Mouse (Mus musculus) heart, adult 9 months (tissue): ENCODE data around the gene Iqgap1.
A peak's percentile ranks its signal among the peaks of the same experiment; 100 is the strongest.

Experiments used
- DNase-seq, 2 experiments: peaks; one replicate each; pipeline ENCODE4 v3.0.0; 2022; ENCODE audit warnings: low spot score in 2 of 2

Iqgap1 gene

DNA sequence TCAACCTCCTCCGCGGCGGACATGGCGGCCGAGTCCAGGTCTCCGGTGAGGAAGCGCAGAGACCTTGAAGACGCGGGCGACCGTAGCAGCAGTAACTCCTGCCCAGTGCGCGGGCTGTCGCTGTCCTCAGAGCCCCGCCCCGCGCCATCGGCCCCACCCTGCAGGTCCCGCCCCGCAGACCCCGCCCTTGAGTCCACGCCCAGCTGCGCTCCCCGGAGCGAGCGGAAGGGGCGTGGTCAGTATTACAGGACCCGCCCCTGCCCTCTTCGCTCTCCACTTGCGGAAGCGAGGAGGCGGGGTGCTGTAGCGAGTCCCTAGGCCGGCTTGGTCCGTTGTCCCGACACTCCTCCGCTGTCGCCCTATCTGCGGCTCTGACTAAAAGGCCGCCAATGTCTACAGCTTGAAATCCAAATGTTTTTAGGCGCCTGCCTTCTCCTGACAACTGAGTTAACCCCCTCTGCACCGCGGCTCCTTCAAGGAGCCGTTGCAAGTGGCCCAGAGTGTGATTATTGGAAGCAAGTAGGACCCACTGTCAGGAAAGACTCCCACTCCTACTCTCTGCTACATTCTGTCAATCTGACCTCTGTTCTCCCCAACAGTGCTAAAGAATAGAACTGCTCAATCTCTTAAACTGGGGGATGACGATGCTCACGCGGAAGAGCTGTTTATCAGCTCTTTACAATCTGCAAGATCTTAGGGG lies 22.5 kb downstream of the Iqgap1 start:
- DNase-seq, result peak; percentile 93 to 94

DNA sequence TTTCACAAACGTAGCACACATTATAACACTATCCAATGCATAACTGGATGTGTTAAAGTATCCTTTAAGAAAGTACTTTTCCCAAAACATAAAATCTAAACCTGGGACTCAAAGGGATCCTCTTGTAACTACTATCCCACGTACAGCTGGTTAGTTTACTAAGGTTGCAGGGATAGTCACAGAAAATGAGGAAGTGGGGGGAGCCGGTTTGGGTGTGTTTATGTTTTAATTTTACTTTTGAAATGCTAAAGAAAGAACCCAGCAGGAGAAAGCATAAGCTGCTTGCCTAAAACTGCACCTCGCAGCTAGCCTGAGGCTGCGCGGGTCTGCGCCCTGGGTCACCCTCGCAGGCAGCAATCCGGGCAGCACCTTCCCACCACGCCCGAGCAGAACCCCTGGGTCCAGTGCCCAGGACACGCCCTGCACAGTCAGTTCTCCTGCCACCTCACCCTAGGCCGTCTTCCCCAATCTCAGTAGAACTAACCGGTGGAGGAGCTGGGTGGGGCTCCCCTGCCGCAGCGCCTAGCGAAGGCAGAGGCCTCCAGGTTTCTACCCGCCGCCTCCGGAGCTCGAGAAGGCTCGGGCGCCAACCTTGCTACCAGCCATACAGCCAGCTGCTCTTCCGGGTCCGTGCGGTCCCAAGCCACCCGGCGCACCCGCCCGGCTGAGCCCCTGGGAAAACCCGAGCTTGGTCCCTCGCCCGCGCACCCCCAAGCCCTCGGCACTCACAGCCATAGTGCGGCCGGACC lies 23.2 kb downstream of the Iqgap1 start:
- no peak for DNase-seq

DNA sequence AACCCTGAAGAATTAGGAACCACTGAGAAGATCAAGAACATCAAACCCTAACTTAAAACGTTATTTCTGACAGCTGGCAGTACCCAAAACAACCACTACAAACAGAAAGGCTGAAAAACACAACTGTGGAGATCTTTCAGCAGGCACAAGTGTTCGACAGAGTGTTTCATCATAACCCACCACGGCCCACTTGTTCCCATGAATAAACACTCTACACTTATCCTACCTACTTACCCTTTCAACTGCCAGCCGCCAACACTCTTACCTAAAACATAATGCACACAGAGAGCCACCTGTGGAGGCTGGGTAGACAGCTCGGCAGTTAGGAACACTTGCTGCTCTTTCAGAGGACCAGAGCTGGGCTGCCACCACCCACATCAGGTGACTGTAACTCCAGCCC lies 26.5 kb downstream of the Iqgap1 start:
- no peak for DNase-seq

DNA sequence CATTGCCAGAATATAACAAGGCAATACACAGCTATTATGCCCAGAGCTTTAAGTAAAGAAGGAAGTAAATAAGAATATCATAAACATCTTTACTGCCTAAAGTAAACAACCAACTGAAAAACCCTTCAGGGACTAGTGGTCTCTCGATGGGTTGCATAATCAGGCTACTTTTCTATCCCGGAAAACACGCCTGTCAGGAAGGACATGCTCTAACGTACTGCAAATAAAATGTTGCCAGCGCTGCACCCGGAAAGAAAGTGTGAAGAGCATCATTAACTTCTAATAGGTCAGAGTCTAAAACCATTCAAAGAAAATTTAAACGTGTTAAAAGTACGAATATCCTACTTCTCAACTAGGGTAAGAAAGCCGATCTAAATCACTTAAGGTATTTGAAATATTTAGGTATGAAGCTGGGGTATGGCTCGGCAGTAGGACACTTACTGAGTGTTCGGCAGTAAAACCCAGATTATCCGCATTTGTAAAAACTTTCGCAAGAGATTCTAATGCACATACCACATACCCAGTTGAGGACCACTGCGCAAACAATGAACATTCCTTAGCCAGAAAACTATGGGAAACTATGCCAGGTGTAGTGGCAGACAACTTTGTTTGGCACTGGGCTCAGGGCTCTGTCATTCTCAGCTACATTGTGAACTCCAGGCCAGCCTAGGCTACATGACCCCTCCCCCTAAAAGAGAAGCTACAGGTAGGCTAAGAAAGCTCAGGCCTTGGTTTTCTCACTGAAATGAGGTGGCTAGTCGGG lies 28.8 kb downstream of the Iqgap1 start:
- no peak for DNase-seq

DNA sequence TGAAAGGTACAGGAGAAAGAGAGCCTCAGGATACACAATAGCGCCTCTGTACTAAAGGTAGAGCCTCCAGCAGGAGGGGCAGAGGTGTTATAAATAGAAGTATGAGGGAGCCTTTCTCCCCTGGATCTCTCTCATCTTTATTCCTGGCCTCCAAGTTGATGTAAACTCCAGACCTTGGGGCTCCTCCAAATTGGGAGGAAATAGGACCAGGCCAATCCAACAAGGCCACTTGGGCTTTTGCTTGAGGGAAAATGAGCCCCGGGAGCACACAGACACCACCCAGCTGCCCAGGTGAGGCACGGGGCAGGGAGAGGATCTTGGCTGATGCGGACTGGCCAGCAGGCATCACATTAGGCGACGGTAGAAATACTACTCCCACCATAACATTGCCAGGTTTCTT lies 29.5 kb downstream of the Iqgap1 start:
- no peak for DNase-seq

DNA sequence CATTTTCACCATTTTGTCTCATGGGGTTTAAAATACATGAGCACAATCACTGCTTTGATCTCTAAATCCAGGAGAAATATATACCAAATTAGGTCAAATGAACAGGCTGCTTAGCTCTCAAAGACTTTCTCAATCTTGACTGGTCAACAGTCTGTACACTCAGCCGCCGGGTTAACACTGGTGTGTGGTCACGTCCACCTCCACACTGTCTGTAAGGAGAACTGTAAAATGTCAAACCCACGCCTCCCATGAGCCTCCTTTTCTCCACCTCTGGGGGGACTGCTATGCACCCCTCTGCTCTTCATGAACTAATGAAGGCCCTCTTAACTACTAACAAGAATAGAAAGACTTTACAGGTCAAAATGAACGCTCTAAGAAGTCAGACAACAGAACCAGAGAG lies 36.2 kb downstream of the Iqgap1 start:
- DNase-seq, result no peak

DNA sequence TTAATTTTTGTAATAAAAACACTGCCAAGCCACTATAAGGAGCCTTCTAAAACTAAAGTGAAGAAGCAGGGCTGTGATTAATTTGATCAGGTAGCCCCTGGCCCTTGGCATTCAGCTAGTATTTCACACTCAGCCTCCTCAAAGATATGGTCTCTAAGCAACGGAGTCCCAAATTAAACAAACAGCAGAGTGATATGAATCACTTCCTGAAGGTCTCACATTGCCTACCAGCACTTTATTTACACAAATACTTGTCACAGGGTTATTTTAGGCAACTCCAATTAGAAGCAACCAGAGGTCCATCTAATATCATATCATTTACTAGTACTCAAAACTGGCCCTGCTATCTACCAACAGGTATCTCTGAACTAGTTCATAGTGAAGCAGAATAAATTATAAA lies 36.7 kb downstream of the Iqgap1 start:
- DNase-seq, result peak; percentile 59 to 61

DNA sequence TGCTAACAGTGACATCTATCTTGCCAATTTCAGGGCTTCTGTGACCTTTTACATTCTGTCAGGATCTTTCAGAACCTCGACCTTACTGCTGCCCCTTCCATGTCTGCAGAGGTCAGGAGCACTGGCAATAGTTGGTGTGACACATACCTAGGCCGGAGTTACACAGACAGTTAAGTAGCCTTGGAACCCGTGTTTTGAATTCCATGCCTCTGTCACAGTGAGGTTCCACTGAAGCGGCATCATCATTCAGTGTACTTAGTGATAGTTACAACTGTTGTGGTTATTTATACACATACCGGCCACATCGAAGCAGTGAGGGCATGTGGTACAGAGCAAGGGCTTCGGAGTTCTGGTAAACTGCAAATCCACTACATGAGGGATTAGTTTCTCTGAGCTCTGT lies 37.8 kb downstream of the Iqgap1 start:
- DNase-seq, result no peak

DNA sequence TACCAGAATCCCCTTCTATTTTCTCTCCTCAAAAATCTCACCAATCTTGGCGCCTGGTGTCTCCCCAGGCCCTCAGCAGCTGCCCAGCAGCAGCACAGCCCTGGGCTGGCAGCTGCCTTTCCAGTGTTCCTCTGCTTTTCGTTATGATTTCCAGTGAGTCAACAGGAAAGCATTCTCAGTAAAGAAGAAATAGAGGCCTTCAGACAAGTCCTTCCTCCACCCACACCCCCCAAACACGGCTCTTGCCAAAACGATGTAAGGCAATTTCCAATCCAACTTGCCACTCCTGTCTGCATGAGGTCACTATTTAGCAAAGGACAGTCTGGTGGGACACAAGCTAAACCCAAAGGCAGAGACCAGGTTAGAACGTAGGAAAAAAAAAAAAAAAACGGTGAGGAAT lies 39.0 kb downstream of the Iqgap1 start:
- DNase-seq, result peak; percentile 67 to 76

DNA sequence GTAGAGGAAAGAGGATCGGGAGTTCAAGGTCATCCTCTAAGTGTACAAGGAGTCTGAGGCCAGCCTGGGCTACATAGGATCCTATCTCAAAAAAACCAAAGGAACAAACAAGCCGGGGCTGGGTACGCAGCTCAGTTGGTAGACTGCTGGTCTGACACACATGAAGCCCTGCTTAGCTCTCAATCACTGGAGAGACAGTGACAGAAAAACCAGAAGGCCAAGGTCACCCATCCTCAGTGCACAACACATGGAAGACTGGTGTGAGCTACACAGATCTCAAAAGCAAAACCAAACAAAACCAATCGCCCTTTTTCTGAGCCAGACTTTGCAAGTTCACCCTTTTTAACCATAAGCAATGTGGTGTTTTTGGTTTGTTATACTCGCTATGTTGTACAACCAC lies 41.9 kb downstream of the Iqgap1 start:
- DNase-seq, result no peak

DNA sequence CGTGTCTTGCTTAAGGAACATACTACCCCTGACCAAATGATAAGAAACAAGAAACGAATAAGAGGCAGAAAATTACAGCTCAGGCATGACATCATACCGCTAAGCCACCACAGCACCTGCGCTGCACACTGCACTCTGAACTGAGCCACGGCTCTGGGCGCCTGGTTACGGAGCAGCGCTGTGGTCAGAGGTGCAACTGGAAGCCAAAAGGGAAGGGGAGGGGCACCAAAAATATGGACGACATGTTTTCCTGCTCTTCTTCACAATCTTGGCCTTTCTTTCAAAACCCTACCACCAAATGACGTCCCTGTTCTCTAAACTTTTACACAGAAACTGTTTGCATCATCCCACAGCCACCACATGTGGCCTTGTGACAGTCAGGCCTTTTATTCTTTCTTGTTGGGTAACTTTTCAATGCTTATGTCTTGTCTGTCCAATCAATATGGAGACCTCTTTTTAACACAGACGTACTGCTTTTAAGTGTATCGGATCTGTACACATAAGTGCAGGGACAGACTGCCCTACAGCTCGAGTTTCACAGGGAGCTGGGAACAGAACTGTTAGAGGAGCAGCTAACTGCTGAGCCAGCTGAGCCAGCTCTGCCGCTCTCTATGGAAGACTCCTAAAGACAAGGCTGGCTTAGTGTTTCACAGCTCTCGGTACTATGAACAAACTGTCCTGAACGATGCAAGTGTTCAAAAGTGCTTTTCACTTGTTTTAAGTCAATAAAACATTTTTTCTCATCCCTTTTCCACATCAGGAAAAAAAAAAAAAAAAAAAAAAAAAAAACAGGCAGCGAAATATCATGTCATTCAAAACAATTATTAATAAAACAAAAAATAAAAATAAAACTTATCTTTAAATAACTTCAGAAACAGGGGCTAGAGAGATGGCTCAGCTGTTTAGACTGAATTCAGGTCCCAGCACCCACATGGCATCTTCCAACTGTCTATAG lies 43.3 kb downstream of the Iqgap1 start:
- DNase-seq, result no peak

DNA sequence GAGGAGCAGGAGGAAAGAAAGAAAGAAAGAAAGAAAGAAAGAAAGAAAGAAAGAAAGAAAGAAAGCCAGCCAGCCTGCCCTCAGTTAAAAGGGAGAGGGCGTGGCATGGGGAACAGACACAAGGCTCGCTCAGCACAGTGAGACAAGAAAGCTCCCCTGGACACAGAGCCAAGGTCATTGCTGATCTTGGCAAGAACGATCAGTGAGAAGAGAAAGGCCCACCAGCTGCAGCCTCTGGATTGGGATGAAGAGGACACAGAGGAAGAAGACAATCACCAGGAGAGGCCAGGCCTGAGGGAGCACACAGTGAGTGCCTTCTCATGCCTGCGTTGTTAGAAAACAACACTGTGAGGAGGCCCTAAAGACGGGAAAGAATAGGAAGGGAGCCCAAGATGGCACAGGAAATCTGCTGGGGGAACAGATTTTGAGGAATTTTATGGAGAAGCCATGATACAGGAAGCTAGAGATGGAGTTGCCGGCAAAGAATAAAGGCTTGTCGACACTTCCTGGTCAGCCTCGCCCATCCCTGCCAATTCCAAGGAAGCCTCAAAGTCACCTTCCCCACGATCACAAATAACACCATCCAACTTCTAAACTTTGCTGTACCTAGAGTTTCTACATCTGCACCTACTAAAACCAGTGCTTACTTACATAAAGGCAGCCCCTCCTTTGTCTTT lies 44.2 kb downstream of the Iqgap1 start:
- peak; percentile 75 to 76 for DNase-seq

DNA sequence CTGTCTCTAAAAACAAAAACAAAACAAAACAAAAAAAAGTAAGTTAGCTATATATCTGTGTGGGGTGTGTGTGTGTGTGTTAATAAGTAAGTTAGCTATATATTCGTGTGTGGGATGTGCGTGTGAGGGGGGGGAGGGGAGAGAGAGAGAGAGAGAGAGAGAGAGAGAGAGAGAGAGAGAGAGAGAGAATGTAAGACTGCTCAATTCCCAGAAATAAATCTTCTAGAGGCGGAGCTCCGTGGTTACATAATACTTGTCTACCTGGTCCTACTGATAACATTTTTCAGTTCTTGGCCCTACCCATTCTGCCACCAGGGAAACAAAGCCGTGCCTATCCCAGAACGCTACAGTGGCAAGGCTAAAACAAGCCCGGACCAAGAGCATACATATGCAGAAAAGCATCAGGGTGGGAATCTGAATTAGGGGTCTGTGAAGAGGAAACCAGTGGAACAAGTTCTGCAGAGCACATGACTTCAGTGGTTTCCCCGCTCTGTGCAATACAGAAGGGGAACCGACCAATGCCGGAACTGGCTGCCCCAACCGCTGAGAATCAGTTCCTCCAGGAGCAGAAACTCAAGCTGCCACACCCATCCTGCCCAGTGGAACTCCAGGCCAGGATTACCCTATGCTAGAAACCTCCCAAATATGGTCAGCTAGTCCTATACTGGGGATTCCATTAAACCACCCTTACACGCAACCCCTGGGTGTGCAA lies 46.7 kb downstream of the Iqgap1 start:
- DNase-seq, result peak; percentile 72 to 87

DNA sequence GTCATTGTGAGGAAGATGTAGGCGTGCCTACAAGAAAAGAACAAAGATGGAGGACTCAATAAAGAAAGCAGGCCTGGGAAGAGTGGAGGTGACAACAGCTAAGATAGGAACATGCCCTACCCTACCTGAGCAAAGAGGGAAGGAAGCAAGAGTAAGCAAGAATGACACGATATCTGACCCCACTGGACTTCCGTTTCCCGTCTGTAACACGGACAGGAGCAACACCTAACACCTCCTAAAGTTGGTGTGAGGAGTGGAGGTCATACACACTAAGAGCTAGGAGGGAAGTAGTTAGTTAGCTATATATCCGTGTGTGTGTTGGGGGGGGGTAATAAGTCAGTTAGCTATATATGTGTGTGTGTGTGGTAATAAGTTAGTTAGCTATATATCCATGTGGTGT lies 47.4 kb downstream of the Iqgap1 start:
- no peak for DNase-seq

DNA sequence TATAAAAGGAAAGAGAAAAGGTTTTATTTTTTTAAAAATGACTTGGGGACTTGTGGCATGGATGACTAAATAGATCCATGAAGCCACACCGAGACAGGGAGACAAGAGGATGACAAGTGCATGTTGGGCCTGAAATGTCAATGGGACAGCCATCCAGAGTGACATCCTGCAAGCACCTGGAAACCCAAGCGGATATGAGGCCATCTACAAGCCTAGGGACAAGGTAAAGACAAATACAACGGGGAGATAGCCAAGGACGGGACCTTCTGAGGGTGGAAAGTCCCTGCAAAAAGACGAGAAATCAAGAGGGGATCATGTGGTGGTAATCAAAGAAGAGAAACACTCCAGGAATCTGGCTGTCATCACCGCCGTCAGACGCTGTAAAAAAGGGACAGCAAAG lies 48.6 kb downstream of the Iqgap1 start:
- DNase-seq, result no peak

DNA sequence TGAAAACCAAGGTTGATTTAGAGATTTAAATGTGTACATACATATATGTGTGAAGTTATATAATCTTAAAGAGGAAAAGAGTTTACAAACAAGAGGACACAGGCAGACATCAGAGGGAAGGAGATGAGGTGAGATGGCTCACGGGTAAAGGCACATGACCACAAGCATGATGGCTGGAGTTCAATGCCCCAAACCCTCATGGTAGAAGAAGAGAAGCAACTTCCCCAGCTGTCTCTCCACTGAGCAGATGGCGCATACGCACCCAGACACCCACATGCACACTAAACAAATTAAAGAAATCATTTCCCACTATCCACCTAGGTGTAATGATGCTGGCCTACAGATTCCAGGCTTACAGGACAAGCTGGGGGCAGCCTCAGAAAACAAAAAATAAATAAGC lies 49.7 kb downstream of the Iqgap1 start:
- DNase-seq, result no peak

DNA sequence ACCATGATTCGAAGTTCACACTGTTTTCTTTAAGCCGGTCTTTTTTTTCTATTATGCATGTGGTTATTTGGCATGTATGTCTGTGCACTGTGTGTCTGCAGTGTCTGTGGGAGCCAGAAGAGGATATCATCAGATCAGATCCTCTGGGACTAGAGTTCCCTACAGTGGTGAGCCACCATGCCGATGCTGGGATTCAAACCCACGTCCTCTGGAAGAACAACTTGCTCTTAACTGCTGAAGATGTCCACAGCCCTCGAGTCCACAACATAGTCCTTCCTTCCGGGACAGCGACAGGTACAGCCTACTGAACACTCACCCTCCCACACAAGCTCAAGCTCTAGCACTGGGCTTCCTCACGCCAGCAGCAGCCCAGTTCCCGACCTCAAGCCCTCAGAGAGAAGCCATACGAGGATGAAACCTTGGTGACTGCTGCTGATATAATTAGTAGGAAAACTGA lies 50.3 kb downstream of the Iqgap1 start:
- DNase-seq, result no peak

DNA sequence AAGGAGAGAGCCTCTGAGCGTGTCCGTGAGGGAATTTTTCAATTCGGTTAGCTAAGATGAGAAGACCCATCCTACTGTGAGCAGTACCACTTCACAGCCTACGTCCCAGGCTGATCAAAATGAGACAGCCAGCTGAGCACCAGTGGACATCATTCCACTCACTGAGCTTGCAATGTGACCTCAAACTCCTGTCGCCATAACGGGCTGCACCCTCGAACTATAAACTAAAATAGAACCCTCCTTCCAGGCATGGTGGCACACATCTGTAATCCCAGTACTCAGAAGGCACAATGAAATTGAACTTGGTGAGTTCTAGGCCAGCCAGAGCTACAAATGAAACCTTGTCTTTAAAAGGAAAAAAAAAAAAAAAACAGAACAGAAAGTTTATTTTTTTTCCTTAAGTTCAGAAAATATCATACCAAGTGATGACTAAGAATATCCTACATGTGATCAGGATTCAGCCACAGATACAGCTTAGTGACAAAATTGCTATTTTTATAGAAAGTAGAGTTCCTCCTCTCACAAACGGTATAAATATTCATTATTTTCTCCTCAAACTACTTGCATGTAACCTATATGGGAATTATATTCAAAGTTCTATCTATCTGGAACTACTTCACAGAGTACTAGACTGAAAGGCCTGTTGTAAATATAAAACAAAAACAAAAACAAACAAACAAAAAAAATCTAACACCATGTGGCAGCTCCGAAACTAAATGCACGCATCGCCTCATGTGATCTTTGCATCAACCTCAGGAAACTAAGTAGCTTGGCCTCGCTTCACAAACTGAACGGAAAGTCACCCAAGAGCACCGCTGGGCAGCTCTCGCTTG lies 50.9 kb downstream of the Iqgap1 start:
- DNase-seq, result no peak

DNA sequence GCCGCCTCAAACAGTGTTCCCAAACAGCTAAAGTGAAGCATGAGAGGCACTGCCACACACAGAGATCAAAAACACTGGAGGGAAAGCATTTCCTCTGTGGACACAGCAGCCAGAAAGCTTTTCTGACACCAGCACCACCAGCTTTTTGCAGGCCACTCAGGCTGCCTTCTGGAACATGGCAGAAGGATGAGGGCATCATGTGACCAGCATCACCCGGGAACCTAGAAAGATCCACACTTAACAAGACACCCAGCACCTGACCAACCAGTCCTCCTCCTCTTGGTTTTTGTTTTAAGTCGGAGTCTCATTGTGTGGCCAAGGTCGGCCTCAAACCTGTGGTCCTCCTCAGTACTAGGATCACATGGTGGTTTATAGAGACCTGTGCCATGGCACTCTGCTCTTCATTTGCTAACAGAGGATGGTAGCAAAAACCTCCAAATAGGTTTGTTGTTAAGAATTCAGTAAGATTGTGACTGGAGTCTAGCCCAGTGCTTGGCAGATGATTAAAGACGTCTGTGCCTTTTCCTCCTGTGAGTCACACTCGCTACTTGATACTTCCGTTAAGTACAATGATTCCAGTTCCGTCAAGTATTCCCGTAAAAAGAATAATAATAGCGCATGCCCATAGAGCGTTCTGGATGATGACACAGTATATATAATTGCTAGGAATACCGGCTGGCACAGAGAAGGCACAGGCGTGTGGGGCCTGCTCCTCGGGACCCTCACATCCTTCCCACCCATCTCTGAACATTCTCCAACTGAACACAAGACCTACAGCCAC lies 51.8 kb downstream of the Iqgap1 start:
- peak; percentile 59 to 69 for DNase-seq
